Comparison of ENCODE assay signal across 17 mouse cellular contexts in genomic region chr5:52061226-52061625, GRCm38 (mm10).
"Had no signal": no experiment of that assay in that cellular context is flagged by ENCODE, and none has a peak within 500 bp of the region (broad histone marks: within the 10 kb centered on the region; RNA-seq: fewer than 3 reads in every experiment).

No protein-coding gene starts in this region.

- H3K4me2 ChIP-seq: limb, embryonic 12.5 days; limb, embryonic 15.5 days; liver, embryonic 11.5 days; lung, embryonic 14.5 days had no signal

- H3K4me1 ChIP-seq: limb, embryonic 15.5 days had no signal

- H3K27ac ChIP-seq: limb, embryonic 12.5 days; limb, embryonic 15.5 days; liver, embryonic 14.5 days; macrophage; stomach, postnatal 0 days had no signal

- ATAC-seq: liver, postnatal 0 days; lung, postnatal 0 days had no signal

- H3K9me3 ChIP-seq: limb, embryonic 12.5 days; limb, embryonic 15.5 days had no signal

- H3K36me3 ChIP-seq: limb, embryonic 12.5 days; limb, embryonic 15.5 days had no signal

- DNase-seq: kidney, adult 9 months; kidney, postnatal 14 days; kidney, postnatal 4 days; left cerebral cortex, postnatal 4 days; liver, postnatal 0 days; lung, embryonic 14.5 days; midbrain, embryonic 14.5 days; thymus, adult 2 months; thymus, postnatal 14 days; thymus, postnatal 4 days had no signal

- H3K4me3 ChIP-seq: limb, embryonic 12.5 days; limb, embryonic 15.5 days had no signal

- H3K9ac ChIP-seq: limb, embryonic 12.5 days; limb, embryonic 15.5 days; liver, embryonic 14.5 days; liver, postnatal 0 days; lung, embryonic 14.5 days had no signal
